In genomic region chr11:85627405-85627804, GRCm38 (mm10) we compare ENCODE assay signal across 19 mouse cellular contexts.
DNase-seq lines count a peak whose midpoint lies in the region; ATAC-seq and TF ChIP-seq lines count a peak whose summit lies in the region.
"Had no signal": no experiment of that assay in that cellular context is flagged by ENCODE, and none has a peak within 500 bp of the region (broad histone marks: within the 10 kb centered on the region; RNA-seq: fewer than 3 reads in every experiment).

No protein-coding gene starts in this region.

- no peak for TF ChIP-seq EP300 in lung, postnatal 0 days (IDR thresholded peaks at IDR 0.05)

- H3K4me1 ChIP-seq in intestine, embryonic 14.5 days (replicated peaks; ENCODE audit: control insufficient read depth, insufficient read depth, low read length), result peaks cover 5% of the 10 kb centered on the region
- no peaks in the 10 kb centered on the region for H3K4me1 ChIP-seq in intestine, postnatal 0 days (replicated peaks; ENCODE audit: control insufficient read depth, insufficient read depth, low read length)
- peaks cover 25% of the 10 kb centered on the region for H3K4me1 ChIP-seq in lung, embryonic 14.5 days (ENCODE audit: insufficient read depth)
- peaks cover 3% of the 10 kb centered on the region; the same call in 1 of the 2 replicates for H3K4me1 ChIP-seq in lung, postnatal 0 days (ENCODE audit: insufficient read depth, low read depth, low read length)
- peaks cover 48% of the 10 kb centered on the region for H3K4me1 ChIP-seq in embryonic facial prominence, embryonic 12.5 days

- no peak for TF ChIP-seq CTCF in intestine, postnatal 0 days (IDR thresholded peaks at IDR 0.05; ENCODE audit: low read depth)
- no peak for TF ChIP-seq CTCF in lung, embryonic 14.5 days (IDR thresholded peaks at IDR 0.05; ENCODE audit: low read depth)
- TF ChIP-seq CTCF in lung, postnatal 0 days (IDR thresholded peaks at IDR 0.05), result no peak

- no peaks in the 10 kb centered on the region for H3K9me3 ChIP-seq in intestine, embryonic 14.5 days (ENCODE audit: control insufficient read depth, low read length)
- H3K9me3 ChIP-seq in intestine, postnatal 0 days (ENCODE audit: control insufficient read depth), result no peaks in the 10 kb centered on the region
- H3K9me3 ChIP-seq in lung, embryonic 14.5 days (ENCODE audit: low read depth, low read length), result no peaks in the 10 kb centered on the region
- no peaks in the 10 kb centered on the region for H3K9me3 ChIP-seq in lung, postnatal 0 days (ENCODE audit: low read length)
- no peaks in the 10 kb centered on the region for H3K9me3 ChIP-seq in embryonic facial prominence, embryonic 12.5 days
- H3K9me3 ChIP-seq: forebrain, embryonic 15.5 days had no signal

- H3K4me2 ChIP-seq in intestine, embryonic 14.5 days (ENCODE audit: low read length), result no peak overlapping the region
- H3K4me2 ChIP-seq in intestine, postnatal 0 days (replicated peaks; ENCODE audit: low read depth), result no peak overlapping the region
- H3K4me2 ChIP-seq in lung, embryonic 14.5 days, result no peak overlapping the region
- H3K4me2 ChIP-seq in lung, postnatal 0 days (replicated peaks; ENCODE audit: low read depth, low read length), result no peak overlapping the region
- H3K4me2 ChIP-seq in embryonic facial prominence, embryonic 12.5 days (replicated peaks), result peak overlapping the region; percentile 5; the same call in 1 of the 2 replicates
- H3K4me2 ChIP-seq: forebrain, embryonic 15.5 days; midbrain, embryonic 11.5 days had no signal

- H3K36me3 ChIP-seq in intestine, embryonic 14.5 days (ENCODE audit: control insufficient read depth, insufficient read depth, low read length), result no peaks in the 10 kb centered on the region
- no peaks in the 10 kb centered on the region for H3K36me3 ChIP-seq in intestine, postnatal 0 days (ENCODE audit: control insufficient read depth, insufficient read depth)
- no peaks in the 10 kb centered on the region for H3K36me3 ChIP-seq in lung, embryonic 14.5 days (ENCODE audit: insufficient read depth)
- H3K36me3 ChIP-seq in lung, postnatal 0 days (ENCODE audit: insufficient read depth, low read length), result no peaks in the 10 kb centered on the region
- no peaks in the 10 kb centered on the region for H3K36me3 ChIP-seq in embryonic facial prominence, embryonic 12.5 days
- H3K36me3 ChIP-seq: forebrain, embryonic 15.5 days had no signal

- no peak overlapping the region for H3K9ac ChIP-seq in intestine, embryonic 14.5 days (ENCODE audit: low read length)
- no peak overlapping the region for H3K9ac ChIP-seq in intestine, postnatal 0 days (ENCODE audit: low read depth, low read length)
- no peak overlapping the region for H3K9ac ChIP-seq in lung, embryonic 14.5 days
- no peak overlapping the region for H3K9ac ChIP-seq in lung, postnatal 0 days (replicated peaks; ENCODE audit: low read depth)
- no peak overlapping the region for H3K9ac ChIP-seq in embryonic facial prominence, embryonic 12.5 days
- H3K9ac ChIP-seq: forebrain, embryonic 15.5 days had no signal

- H3K27me3 ChIP-seq in intestine, embryonic 14.5 days (replicated peaks; ENCODE audit: control insufficient read depth, insufficient read depth, low read length), result no peaks in the 10 kb centered on the region
- no peaks in the 10 kb centered on the region for H3K27me3 ChIP-seq in intestine, postnatal 0 days (replicated peaks; ENCODE audit: control insufficient read depth, insufficient read depth, low read length)
- H3K27me3 ChIP-seq in lung, embryonic 14.5 days (ENCODE audit: insufficient read depth, low read length), result no peaks in the 10 kb centered on the region
- no peaks in the 10 kb centered on the region for H3K27me3 ChIP-seq in lung, postnatal 0 days (replicated peaks; ENCODE audit: insufficient read depth, low read length)
- H3K27me3 ChIP-seq in embryonic facial prominence, embryonic 12.5 days, result no peaks in the 10 kb centered on the region
- H3K27me3 ChIP-seq: forebrain, embryonic 15.5 days had no signal

- DNase-seq in heart, adult 11 months, result peak; percentile 86
- DNase-seq in heart, adult 8-10 months (ENCODE audit: low spot score), result no peak
- no peak for DNase-seq in intestine, embryonic 14.5 days (ENCODE audit: low spot score)
- DNase-seq in lung, embryonic 14.5 days, result peak; percentile 68
- DNase-seq in lung, postnatal 0 days (ENCODE audit: low spot score), result no peak
- DNase-seq in layer of hippocampus, adult 8-10 months (ENCODE audit: low spot score in 2 of 2), result no peak
- DNase-seq: adrenal gland, postnatal 14 days; cerebellum, adult 2 months; cerebellum, postnatal 36 days; embryo, embryonic 11 days; gastrocnemius, postnatal 10 days; kidney, adult 9 months; thymus, adult 18-20 months; thymus, postnatal 36 days had no signal

- 0 out of 2 replicates have a peak overlapping the region, but pooled peaks have one; percentile 3 for H3K27ac ChIP-seq in intestine, embryonic 14.5 days (ENCODE audit: low read depth)
- H3K27ac ChIP-seq in intestine, postnatal 0 days (ENCODE audit: low read depth, low read length), result no peak overlapping the region
- no peak overlapping the region for H3K27ac ChIP-seq in lung, embryonic 14.5 days (ENCODE audit: low read depth)
- no peak overlapping the region for H3K27ac ChIP-seq in lung, postnatal 0 days (ENCODE audit: low read length)
- H3K27ac ChIP-seq in embryonic facial prominence, embryonic 12.5 days, result peak overlapping the region; percentile 56
- H3K27ac ChIP-seq: forebrain, embryonic 15.5 days; hindbrain, postnatal 0 days had no signal

- 51% methylated on average over 3 of the region's 3 CpGs for WGBS in intestine, embryonic 14.5 days
- WGBS in intestine, postnatal 0 days, result 64% methylated on average over 3 of the region's 3 CpGs
- 36% methylated on average over 3 of the region's 3 CpGs for WGBS in lung, embryonic 14.5 days
- 49% methylated on average over 3 of the region's 3 CpGs for WGBS in lung, postnatal 0 days
- 57% methylated on average over 3 of the region's 3 CpGs for whole genome bisulfite sequencing in embryonic facial prominence, embryonic 12.5 days

- no peak for ATAC-seq in intestine, embryonic 14.5 days (replicated peaks; ENCODE audit: low FRiP score, low TSS enrichment, low read depth)
- no peak for ATAC-seq in intestine, postnatal 0 days
- ATAC-seq in lung, embryonic 14.5 days (ENCODE audit: insufficient read depth), result no peak
- no peak for ATAC-seq in lung, postnatal 0 days
- no peak for ATAC-seq in embryonic facial prominence, embryonic 12.5 days (ENCODE audit: insufficient number of reproducible peaks, insufficient read depth, low FRiP score, low TSS enrichment)
- ATAC-seq: forebrain, embryonic 15.5 days; hindbrain, postnatal 0 days had no signal

- no peak overlapping the region for H3K4me3 ChIP-seq in intestine, embryonic 14.5 days (ENCODE audit: low read depth, low read length)
- no peak overlapping the region for H3K4me3 ChIP-seq in intestine, postnatal 0 days (ENCODE audit: low read depth, low read length)
- no peak overlapping the region for H3K4me3 ChIP-seq in lung, embryonic 14.5 days (ENCODE audit: low read depth, low read length)
- no peak overlapping the region for H3K4me3 ChIP-seq in lung, postnatal 0 days (ENCODE audit: low read depth, low read length)
- no peak overlapping the region for H3K4me3 ChIP-seq in embryonic facial prominence, embryonic 12.5 days
- H3K4me3 ChIP-seq: forebrain, embryonic 15.5 days had no signal

Comparison
In these comparisons a context has a peak if more than half of its experiments do, and no peak if none do; other contexts are left out.
1. DNase-seq: peak in heart, adult 11 months (single experiment) and lung, embryonic 14.5 days (single experiment); none in heart, adult 8-10 months (single experiment), intestine, embryonic 14.5 days (single experiment), lung, postnatal 0 days (single experiment) and layer of hippocampus, adult 8-10 months (0 of 2).
2. H3K27ac ChIP-seq: peak in intestine, embryonic 14.5 days (single experiment) and embryonic facial prominence, embryonic 12.5 days (single experiment); none in intestine, postnatal 0 days (single experiment), lung, embryonic 14.5 days (single experiment) and lung, postnatal 0 days (single experiment).